Mouse (Mus musculus): Measurements from ENCODE around the gene Spaca4.

- TF ChIP-seq CTCF (IDR thresholded peaks at IDR 0.05; ENCODE audit: low read depth), result no peak
- no peak for TF ChIP-seq EP300 (IDR thresholded peaks at IDR 0.05; ENCODE audit: low read depth)
These were observed 16.7 kb upstream of the Spaca4 start for GRCm38 (mm10) chr7:45742338-45742737.
